Mouse (Mus musculus) embryonic facial prominence, embryonic 12.5 days (tissue): ENCODE measurements at regions not wholly inside any gene's neighbourhood (a gene's known extent, or its start where the extent isn't known, plus 50 kb on each side); places are given as distances from the start of the nearest gene placed in this dataset.

ENCODE experiments used
- ATAC-seq: fragments of 200-750 bp; cut with Nextera tagmentation; 2 replicates; pipeline ENCODE4 v1.8.0; 2017; ENCODE audit not compliant: insufficient number of reproducible peaks, insufficient read depth, low FRiP score, low TSS enrichment
- H3K27ac ChIP-seq: fragments of 300-500 bp; sonication (generic); 2 replicates; pipeline ENCODE4 v1.5.1; 2016; ENCODE audit warnings: mild to moderate bottlenecking
- H3K27me3 ChIP-seq: fragments of 300-500 bp; sonication (generic); 2 replicates; pipeline ENCODE4 v1.6.1; 2016; ENCODE audit warnings: mild to moderate bottlenecking, moderate library complexity
- H3K36me3 ChIP-seq: fragments of 300-500 bp; sonication (generic); 2 replicates; pipeline ENCODE4 v1.6.1; 2016; ENCODE audit warnings: mild to moderate bottlenecking
- H3K4me1 ChIP-seq: fragments of 300-500 bp; sonication (generic); 2 replicates; pipeline ENCODE4 v1.6.1; 2016
- H3K4me2 ChIP-seq: fragments of 300-500 bp; sonication (generic); replicated peaks from 2 replicates; pipeline ENCODE4 v1.6.1; 2016; ENCODE audit warnings: mild to moderate bottlenecking, moderate library complexity
- H3K4me3 ChIP-seq: fragments of 300-500 bp; sonication (generic); 2 replicates; pipeline ENCODE4 v1.5.1; 2016; ENCODE audit warnings: mild to moderate bottlenecking
- H3K9ac ChIP-seq: fragments of 300-500 bp; sonication (generic); 2 replicates; pipeline ENCODE4 v1.6.1; 2016; ENCODE audit warnings: mild to moderate bottlenecking, moderate library complexity
- H3K9me3 ChIP-seq: fragments of 300-500 bp; sonication (generic); 2 replicates; pipeline ENCODE4 v1.6.1; 2016; ENCODE audit warnings: mild to moderate bottlenecking, moderate library complexity
- WGBS: fragments of 180-500 bp; shearing (Covaris S2); methylation state at CpG from one replicate; pipeline ENCODE4 v1.1.7; 2016; 5-methylcytosine and 5-hydroxymethylcytosine counted together

DNA sequence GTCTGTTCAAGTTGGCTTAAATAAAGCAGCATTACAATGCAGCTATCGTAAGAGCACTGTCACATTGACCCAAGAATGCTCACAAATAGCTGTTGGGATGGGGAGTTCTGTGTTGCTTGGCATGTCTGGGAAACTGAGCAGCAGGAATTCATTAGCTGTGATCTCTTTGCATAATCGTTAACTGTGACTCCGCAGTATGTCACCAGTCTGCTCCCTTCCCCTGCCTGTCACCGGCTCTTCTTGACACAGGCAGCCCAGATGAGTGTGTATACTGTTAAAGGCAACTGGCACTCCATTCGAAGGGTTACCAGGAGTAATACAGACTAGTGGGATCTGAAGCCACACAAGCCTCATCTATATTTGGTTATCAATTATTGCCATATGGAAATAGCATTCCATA is 67.3 kb upstream of the Osbpl8 start:
- Histone ChIP-seq H3K4me3 (no peak overlapping the region), H3K36me3 (no peaks in the 10 kb centered on the region), H3K27ac (no peak overlapping the region), H3K9me3 (no peaks in the 10 kb centered on the region), H3K4me1 (0 out of 2 replicates have a peak, but pooled peaks cover 4% of the 10 kb centered on the region), H3K4me2 (no peak overlapping the region), H3K9ac (no peak overlapping the region), H3K27me3 (no peaks in the 10 kb centered on the region)
- WGBS = 44% methylated on average over 5 of the region's 5 CpGs
- no peak for ATAC-seq

GRCm38 (mm10) chr10:111096811-111097210 is 67.7 kb upstream of the Osbpl8 start:
- Histone ChIP-seq H3K9me3 (no peaks in the 10 kb centered on the region), H3K4me1 (0 out of 2 replicates have a peak, but pooled peaks cover 4% of the 10 kb centered on the region), H3K27me3 (no peaks in the 10 kb centered on the region), H3K27ac (no peak overlapping the region), H3K4me3 (no peak overlapping the region), H3K36me3 (no peaks in the 10 kb centered on the region), H3K9ac (no peak overlapping the region), H3K4me2 (no peak overlapping the region)
- no peak for ATAC-seq
- 77% methylated on average over 6 of the region's 6 CpGs for WGBS

GRCm38 (mm10) chr10:111094405-111094804 is 70.1 kb upstream of the Osbpl8 start:
- no peaks in the 10 kb centered on the region for H3K27me3 ChIP-seq
- 0 out of 2 replicates have a peak, but pooled peaks cover 4% of the 10 kb centered on the region for H3K4me1 ChIP-seq
- no peak overlapping the region for H3K4me3 ChIP-seq
- H3K36me3 ChIP-seq = no peaks in the 10 kb centered on the region
- no peaks in the 10 kb centered on the region for H3K9me3 ChIP-seq
- ATAC-seq = no peak
- no peak overlapping the region for H3K9ac ChIP-seq
- no peak overlapping the region for H3K4me2 ChIP-seq
- 50% methylated on average over 9 of the region's 9 CpGs for WGBS
- H3K27ac ChIP-seq = no peak overlapping the region

GRCm38 (mm10) chr10:111089382-111089781 is 75.2 kb upstream of the Osbpl8 start:
- Histone ChIP-seq H3K9me3 (no peaks in the 10 kb centered on the region), H3K4me1 (0 out of 2 replicates have a peak, but pooled peaks cover 3% of the 10 kb centered on the region), H3K9ac (no peak overlapping the region), H3K36me3 (no peaks in the 10 kb centered on the region), H3K27me3 (no peaks in the 10 kb centered on the region), H3K4me2 (no peak overlapping the region), H3K4me3 (no peak overlapping the region), H3K27ac (no peak overlapping the region)
- WGBS = 79% methylated on average over 5 of the region's 5 CpGs
- no peak for ATAC-seq

DNA sequence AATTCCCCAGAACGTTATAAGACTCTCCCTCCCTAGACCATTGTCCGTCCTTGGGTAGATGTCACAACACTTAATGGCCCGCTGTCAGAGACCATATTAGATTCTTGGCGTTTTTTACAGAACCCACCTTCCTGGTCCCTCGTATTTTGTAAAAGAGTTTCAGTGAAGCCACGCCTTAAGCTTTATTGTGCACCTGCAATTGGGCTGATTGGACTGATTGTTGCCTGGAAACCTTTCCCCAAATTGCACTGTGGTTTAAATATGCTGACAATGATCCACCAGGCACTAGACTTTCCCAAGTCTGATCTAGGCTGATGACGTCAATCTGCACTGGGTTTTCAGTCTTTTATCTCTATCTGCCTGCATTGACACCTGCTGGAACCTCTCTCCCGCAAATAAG is 75.6 kb upstream of the Zdhhc17 start:
- ATAC-seq = no peak
- Histone ChIP-seq H3K4me1 (no peaks in the 10 kb centered on the region), H3K9me3 (no peaks in the 10 kb centered on the region), H3K27ac (no peak overlapping the region), H3K9ac (no peak overlapping the region), H3K4me3 (no peak overlapping the region), H3K27me3 (no peaks in the 10 kb centered on the region), H3K4me2 (no peak overlapping the region), H3K36me3 (no peaks in the 10 kb centered on the region)
- WGBS = 83% methylated on average over 8 of the region's 8 CpGs

DNA sequence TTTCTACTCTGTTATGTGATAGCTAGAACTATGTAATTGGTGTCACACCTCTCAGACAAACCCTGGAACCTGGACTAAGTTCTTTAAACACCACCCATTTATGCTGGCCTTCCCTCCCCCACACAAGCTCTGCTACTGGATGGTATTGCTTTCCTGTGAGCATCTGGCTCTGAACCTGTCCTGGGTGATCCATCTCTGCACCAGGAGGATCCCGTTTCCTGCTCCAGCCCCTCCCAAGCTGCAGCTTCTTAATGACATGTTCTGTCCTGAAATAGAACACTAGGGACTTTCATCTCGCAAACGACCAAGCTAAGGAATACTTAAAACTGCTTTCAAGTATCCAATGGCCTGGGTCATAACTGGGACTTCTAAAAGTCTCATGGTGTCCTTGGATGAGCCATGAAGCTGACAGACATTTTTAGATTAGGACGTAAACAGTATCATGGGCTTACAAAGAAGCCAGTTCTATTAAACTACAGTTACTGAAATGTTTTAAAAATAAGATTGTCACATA is 74.4 kb upstream of the Zdhhc17 start:
- no peak overlapping the region for H3K9ac ChIP-seq
- ATAC-seq = no peak
- no peaks in the 10 kb centered on the region for H3K27me3 ChIP-seq
- WGBS = 37% methylated on average over 4 of the region's 4 CpGs
- H3K27ac ChIP-seq = no peak overlapping the region
- no peaks in the 10 kb centered on the region for H3K36me3 ChIP-seq
- no peaks in the 10 kb centered on the region for H3K4me1 ChIP-seq
- H3K9me3 ChIP-seq = no peaks in the 10 kb centered on the region
- H3K4me3 ChIP-seq = no peak overlapping the region
- no peak overlapping the region for H3K4me2 ChIP-seq

DNA sequence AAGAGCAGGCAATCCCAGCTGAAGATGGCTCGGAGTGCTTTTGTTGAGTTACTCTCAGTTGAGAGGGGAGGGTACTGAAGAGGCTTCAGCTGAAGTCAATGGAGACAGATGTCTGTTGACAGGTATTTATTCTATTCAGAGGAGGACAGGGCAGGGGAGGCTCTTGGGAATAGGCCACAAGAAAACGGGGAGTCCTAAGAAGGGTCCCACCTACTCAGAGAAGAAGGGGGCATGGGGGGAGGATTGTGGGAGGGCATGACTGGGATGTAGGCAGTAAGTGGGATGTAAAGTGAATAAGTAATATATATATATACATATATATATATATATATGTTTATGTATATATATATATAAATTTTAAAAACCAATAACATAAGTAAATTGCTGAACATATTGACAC is 73.9 kb upstream of the Zdhhc17 start:
- no peaks in the 10 kb centered on the region for H3K9me3 ChIP-seq
- ATAC-seq = no peak
- H3K4me1 ChIP-seq = no peaks in the 10 kb centered on the region
- H3K9ac ChIP-seq = no peak overlapping the region
- H3K4me2 ChIP-seq = no peak overlapping the region
- H3K4me3 ChIP-seq = no peak overlapping the region
- H3K27me3 ChIP-seq = no peaks in the 10 kb centered on the region
- H3K27ac ChIP-seq = no peak overlapping the region
- no peaks in the 10 kb centered on the region for H3K36me3 ChIP-seq
- 57% methylated on average over 2 of the region's 2 CpGs for WGBS

DNA sequence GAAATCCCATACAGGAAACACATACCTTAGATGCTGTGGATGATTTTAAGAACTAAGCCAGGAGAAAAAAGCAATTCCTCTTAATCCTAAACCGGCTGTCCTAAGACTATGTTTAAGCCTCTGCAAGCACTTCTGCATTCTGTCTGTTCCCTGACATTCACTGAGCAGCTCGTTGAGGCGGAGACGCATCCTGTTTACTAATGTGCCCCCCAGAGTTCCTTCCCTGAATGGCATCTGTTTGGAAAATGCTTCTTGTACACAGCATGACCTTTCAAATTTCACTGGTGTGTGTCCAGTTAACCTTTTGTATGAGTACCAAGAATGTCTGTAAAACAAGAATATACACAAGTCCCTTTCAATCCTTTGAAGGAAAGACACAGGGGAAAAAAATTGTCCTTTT is 73.4 kb upstream of the Zdhhc17 start:
- H3K4me1 ChIP-seq = no peaks in the 10 kb centered on the region
- no peak overlapping the region for H3K9ac ChIP-seq
- no peak overlapping the region for H3K4me3 ChIP-seq
- 28% methylated on average over 4 of the region's 4 CpGs for WGBS
- no peaks in the 10 kb centered on the region for H3K27me3 ChIP-seq
- H3K9me3 ChIP-seq = no peaks in the 10 kb centered on the region
- ATAC-seq = no peak
- H3K36me3 ChIP-seq = no peaks in the 10 kb centered on the region
- no peak overlapping the region for H3K27ac ChIP-seq
- no peak overlapping the region for H3K4me2 ChIP-seq

- no peak overlapping the region for H3K4me2 ChIP-seq
- H3K27ac ChIP-seq = no peak overlapping the region
- WGBS = 57% methylated on average over 10 of the region's 10 CpGs
- H3K36me3 ChIP-seq = no peaks in the 10 kb centered on the region
- H3K9ac ChIP-seq = no peak overlapping the region
- no peaks in the 10 kb centered on the region for H3K4me1 ChIP-seq
- no peak for ATAC-seq
- no peaks in the 10 kb centered on the region for H3K27me3 ChIP-seq
- no peaks in the 10 kb centered on the region for H3K9me3 ChIP-seq
- no peak overlapping the region for H3K4me3 ChIP-seq
Measured at GRCm38 (mm10) chr10:111080322-111080721, 70.4 kb upstream of the Zdhhc17 start.

DNA sequence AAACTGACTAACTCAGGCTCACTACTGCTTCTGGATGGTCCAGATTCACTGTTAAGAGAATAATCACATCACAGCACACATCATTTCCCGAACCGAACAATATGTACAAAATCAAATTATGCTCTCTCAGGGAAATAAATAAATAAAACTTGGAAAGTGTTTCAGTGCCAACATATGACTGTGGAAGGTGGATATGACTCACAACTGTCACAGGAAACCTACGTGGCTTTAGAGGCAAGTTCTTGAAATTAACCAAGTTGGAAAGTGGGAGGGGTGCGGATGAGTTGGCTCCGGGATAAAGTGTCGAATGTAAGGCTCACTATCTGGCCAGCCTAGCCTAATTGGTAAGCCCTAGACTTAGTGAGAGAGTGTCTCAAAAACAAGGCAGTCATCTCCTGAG is 69.1 kb upstream of the Zdhhc17 start:
- WGBS = 84% methylated on average over 6 of the region's 6 CpGs

GRCm38 (mm10) chr10:111077632-111078031 is 67.7 kb upstream of the Zdhhc17 start:
- Histone ChIP-seq H3K9ac (no peak overlapping the region), H3K4me2 (no peak overlapping the region), H3K9me3 (no peaks in the 10 kb centered on the region), H3K4me3 (no peak overlapping the region), H3K27me3 (no peaks in the 10 kb centered on the region), H3K27ac (no peak overlapping the region), H3K4me1 (no peaks in the 10 kb centered on the region), H3K36me3 (no peaks in the 10 kb centered on the region)
- ATAC-seq = no peak
- WGBS = 88% methylated on average over 4 of the region's 4 CpGs

More for the DNA sequence above, 69.1 kb upstream of the Zdhhc17 start:
- no peaks in the 10 kb centered on the region for H3K36me3 ChIP-seq
- H3K4me1 ChIP-seq = no peaks in the 10 kb centered on the region
- H3K4me3 ChIP-seq = no peak overlapping the region
- H3K27ac ChIP-seq = no peak overlapping the region
- H3K4me2 ChIP-seq = no peak overlapping the region
- no peaks in the 10 kb centered on the region for H3K27me3 ChIP-seq
- no peaks in the 10 kb centered on the region for H3K9me3 ChIP-seq
- ATAC-seq = no peak
- no peak overlapping the region for H3K9ac ChIP-seq

DNA sequence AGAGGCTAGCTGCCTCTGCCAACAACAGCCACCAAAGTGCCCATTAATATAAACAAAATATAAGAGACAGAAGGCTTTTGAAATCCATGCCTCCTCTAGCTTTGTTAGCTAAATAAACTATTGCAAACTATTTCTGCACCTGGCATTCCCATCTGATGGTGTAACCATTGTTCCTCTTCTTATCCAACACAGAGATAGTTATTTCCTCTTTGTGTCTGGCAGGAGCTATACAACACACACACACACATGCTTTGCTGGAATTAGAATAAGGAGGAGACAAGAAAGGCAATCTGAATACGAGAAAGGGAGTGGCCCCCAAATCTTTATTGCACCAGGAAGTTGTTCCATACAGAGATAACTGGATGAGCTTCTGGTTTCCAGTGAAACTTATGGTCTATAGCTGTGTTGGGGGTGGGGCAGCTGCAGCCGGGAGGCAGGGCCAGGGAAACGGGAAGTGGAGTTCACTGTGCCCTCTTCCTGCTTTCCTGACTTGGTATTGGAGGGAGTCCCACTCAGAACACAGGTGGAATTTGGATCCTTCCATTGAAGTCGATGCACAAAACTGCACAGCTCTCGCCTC is 64.0 kb upstream of the Zdhhc17 start:
- no peak overlapping the region for H3K4me3 ChIP-seq
- no peak overlapping the region for H3K27ac ChIP-seq
- H3K36me3 ChIP-seq = no peaks in the 10 kb centered on the region
- 68% methylated on average over 5 of the region's 5 CpGs for WGBS
- H3K4me2 ChIP-seq = no peak overlapping the region
- H3K4me1 ChIP-seq = no peaks in the 10 kb centered on the region; the same call in 1 of the 2 replicates
- H3K27me3 ChIP-seq = no peaks in the 10 kb centered on the region
- no peaks in the 10 kb centered on the region for H3K9me3 ChIP-seq
- no peak for ATAC-seq
- H3K9ac ChIP-seq = no peak overlapping the region
